ENCODE assay signal across 24 mouse cellular contexts in the genomic region with DNA sequence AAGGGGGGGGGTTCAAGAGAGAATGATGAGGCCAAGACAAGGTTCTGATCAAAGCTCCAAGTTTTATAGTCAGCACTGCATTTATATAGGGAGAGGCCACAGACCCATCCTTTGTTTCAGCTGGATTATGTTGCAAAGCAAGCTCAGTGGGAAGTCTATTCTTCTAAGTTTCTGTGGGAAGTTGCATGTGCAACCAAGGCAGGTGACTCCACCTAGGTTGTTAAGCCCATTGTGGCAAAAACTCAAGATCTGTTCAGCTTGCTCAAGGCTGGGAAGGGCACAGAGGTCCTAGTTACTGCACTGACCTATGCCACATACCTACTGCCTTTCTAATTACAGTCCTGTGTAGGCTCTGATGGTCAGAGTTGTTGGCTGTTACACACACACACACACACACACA.
DNase-seq lines count a peak whose midpoint lies in the region; TF ChIP-seq lines count a peak whose summit lies in the region.
"Had no signal": no experiment of that assay in that cellular context is flagged by ENCODE, and none has a peak within 500 bp of the region (broad histone marks: within the 10 kb centered on the region; RNA-seq: fewer than 3 reads in every experiment).

No protein-coding gene starts in this region.

- H3K27ac ChIP-seq in ES-Bruce4 (ENCODE audit: insufficient read depth, low read length) = peak overlapping the region; percentile 13; the same call in 1 of the 2 replicates
- H3K27ac ChIP-seq: embryonic facial prominence, embryonic 13.5 days; embryonic facial prominence, embryonic 15.5 days; forebrain, embryonic 10.5 days; forebrain, embryonic 12.5 days had no signal

- no peaks in the 10 kb centered on the region for H3K36me3 ChIP-seq in ES-Bruce4 (ENCODE audit: control insufficient read depth, insufficient read depth, low read length, poor library complexity, severe bottlenecking)
- H3K36me3 ChIP-seq: embryonic facial prominence, embryonic 13.5 days; embryonic facial prominence, embryonic 15.5 days; forebrain, embryonic 10.5 days; forebrain, embryonic 12.5 days; G1E had no signal

- no peak overlapping the region for H3K4me3 ChIP-seq in ES-Bruce4 (ENCODE audit: low read depth, low read length)
- H3K4me3 ChIP-seq: embryonic facial prominence, embryonic 13.5 days; embryonic facial prominence, embryonic 15.5 days; erythroblast, embryonic 14.5 days; forebrain, embryonic 10.5 days; forebrain, embryonic 12.5 days had no signal

- no peak overlapping the region for H3K9ac ChIP-seq in ES-Bruce4 (ENCODE audit: low read depth, poor library complexity, severe bottlenecking)
- H3K9ac ChIP-seq: embryonic facial prominence, embryonic 13.5 days; embryonic facial prominence, embryonic 15.5 days; forebrain, embryonic 12.5 days had no signal

- TF ChIP-seq EP300 in ES-Bruce4 (IDR thresholded peaks at IDR 0.05; ENCODE audit: insufficient read depth, low read depth, low read length) = peak; percentile 50; the same call in 1 of the 2 replicates

- DNase-seq in ES-CJ7 (ENCODE audit: low read depth, low spot score) = peak; percentile 91
- peak; percentile 95 for DNase-seq in R1 (ENCODE audit: low read depth, low spot score)
- DNase-seq in ZHBTc4 (ENCODE audit: low read depth, low spot score) = peak; percentile 91
- no peak for DNase-seq in lung, adult 18-20 months
- DNase-seq in layer of hippocampus, postnatal 25 days (ENCODE audit: extremely low spot score in 1 of 2, low spot score in 1 of 2) = no peak
- DNase-seq in urinary bladder, postnatal 25 days (ENCODE audit: low spot score) = no peak
- DNase-seq: adrenal gland, adult 2 months; adrenal gland, postnatal 10 days; adrenal gland, postnatal 25 days; cerebellum, adult 11 months; cerebellum, adult 18-20 months; cerebellum, adult 8-10 months; cerebellum, adult 9-11 months; cerebellum, postnatal 14 days; cerebellum, postnatal 36 days; embryo, embryonic 11 days had no signal

- TF ChIP-seq CTCF in ES-Bruce4 (IDR thresholded peaks at IDR 0.05; ENCODE audit: low read depth, low read length) = no peak

- no peaks in the 10 kb centered on the region for H3K9me3 ChIP-seq in ES-Bruce4 (replicated peaks; ENCODE audit: control insufficient read depth, insufficient read depth, low read length, poor library complexity, severe bottlenecking)
- H3K9me3 ChIP-seq: embryonic facial prominence, embryonic 13.5 days; embryonic facial prominence, embryonic 15.5 days; forebrain, embryonic 10.5 days; forebrain, embryonic 12.5 days; G1E had no signal

- no peaks in the 10 kb centered on the region for H3K27me3 ChIP-seq in ES-Bruce4 (ENCODE audit: control insufficient read depth, insufficient read depth, low read length, poor library complexity, severe bottlenecking)
- H3K27me3 ChIP-seq: embryonic facial prominence, embryonic 13.5 days; embryonic facial prominence, embryonic 15.5 days; forebrain, embryonic 12.5 days; Patski had no signal

- H3K4me1 ChIP-seq in ES-Bruce4 (ENCODE audit: control insufficient read depth, insufficient read depth, low read length) = no peaks in the 10 kb centered on the region
- H3K4me1 ChIP-seq: embryonic facial prominence, embryonic 13.5 days; embryonic facial prominence, embryonic 15.5 days; forebrain, embryonic 10.5 days; forebrain, embryonic 12.5 days had no signal

- TF ChIP-seq POLR2A in ES-Bruce4 (IDR thresholded peaks at IDR 0.05; ENCODE audit: insufficient read depth, low read length) = no peak

Comparison
In these comparisons a context has a peak if more than half of its experiments do, and no peak if none do; other contexts are left out.
1. DNase-seq: peak in ES-CJ7 (single experiment), R1 (single experiment) and ZHBTc4 (single experiment); none in lung, adult 18-20 months (0 of 2), layer of hippocampus, postnatal 25 days (0 of 2) and urinary bladder, postnatal 25 days (single experiment).